Comparison of ENCODE assay signal across 8 mouse cellular contexts in genomic region chr13:91223587-91224437, GRCm38 (mm10). TPM values are rescaled to one million over a fixed set of nuclear protein-coding genes. Genes with fewer than 3 reads are reported as not detected.
A peak's percentile ranks its signal among the peaks of the same experiment; 100 is the strongest.
DNase-seq lines count a peak whose midpoint lies in the region; ATAC-seq lines count a peak whose summit lies in the region.

Atg10 (minus strand) TSS chr13:91223968.

- peak within 1 kb of the TSS; percentile 98 for H3K27ac ChIP-seq in hindbrain, embryonic 15.5 days (replicated peaks)

- peak within 1 kb of the TSS; percentile 74 for H3K9ac ChIP-seq in hindbrain, embryonic 15.5 days

- peak within 1 kb of the TSS; percentile 67 for H3K4me3 ChIP-seq in hindbrain, embryonic 15.5 days

- H3K9me3 ChIP-seq in hindbrain, embryonic 15.5 days: no peaks in the 10 kb centered on the region

- no peaks in the 10 kb centered on the region for H3K27me3 ChIP-seq in hindbrain, embryonic 15.5 days

- peak; percentile 99 for ATAC-seq in hindbrain, embryonic 15.5 days (ENCODE audit: low FRiP score, low read depth)

- peaks cover 12% of the 10 kb centered on the region for H3K4me1 ChIP-seq in hindbrain, embryonic 15.5 days (replicated peaks)

- peak within 1 kb of the TSS; percentile 78 for H3K4me2 ChIP-seq in hindbrain, embryonic 15.5 days

- peak; percentile 97 for DNase-seq in R1 (ENCODE audit: low read depth, low spot score)
- DNase-seq in cerebellum, postnatal 25 days: peak; percentile 95 to 97
- DNase-seq in frontal cortex, postnatal 25 days (ENCODE audit: low spot score in 2 of 2): peak; percentile 74 to 87
- peak; percentile 88 for DNase-seq in left cerebral cortex, adult 11 months (ENCODE audit: low spot score)
- DNase-seq in lung, postnatal 4 days: peak; percentile 93 to 95
- DNase-seq in retina, postnatal 7 days (ENCODE audit: low read depth, low spot score): peak; percentile 83
- DNase-seq in urinary bladder, adult 2 months (ENCODE audit: low spot score): peak; percentile 91

- no peaks in the 10 kb centered on the region for H3K36me3 ChIP-seq in hindbrain, embryonic 15.5 days

- WGBS in hindbrain, embryonic 15.5 days: 1% methylated on average over 55 of the region's 55 CpGs

RNA-seq across cellular contexts. Expression of gene Atg10, which starts in this region (rescaled TPM):
- polyA plus RNA-seq in hindbrain, embryonic 15.5 days (2015; fragmentation: Nextera tagmentation; extraction: Ambion mirVana): 13.6 and 15.3 TPM in 2 replicates
- polyA plus RNA-seq in urinary bladder, adult 2 months (2012; rRNA removed): 9.5 and 12.2 TPM in 2 replicates

Comparison
In these comparisons a context has a peak if more than half of its experiments do, and no peak if none do; other contexts are left out.
1. Peak in every context shown above with its lines: DNase-seq, ATAC-seq, H3K4me3 ChIP-seq and H3K27ac ChIP-seq.